Mouse (Mus musculus): ENCODE results near the gene Wasf2.

Wasf2 gene

DNA sequence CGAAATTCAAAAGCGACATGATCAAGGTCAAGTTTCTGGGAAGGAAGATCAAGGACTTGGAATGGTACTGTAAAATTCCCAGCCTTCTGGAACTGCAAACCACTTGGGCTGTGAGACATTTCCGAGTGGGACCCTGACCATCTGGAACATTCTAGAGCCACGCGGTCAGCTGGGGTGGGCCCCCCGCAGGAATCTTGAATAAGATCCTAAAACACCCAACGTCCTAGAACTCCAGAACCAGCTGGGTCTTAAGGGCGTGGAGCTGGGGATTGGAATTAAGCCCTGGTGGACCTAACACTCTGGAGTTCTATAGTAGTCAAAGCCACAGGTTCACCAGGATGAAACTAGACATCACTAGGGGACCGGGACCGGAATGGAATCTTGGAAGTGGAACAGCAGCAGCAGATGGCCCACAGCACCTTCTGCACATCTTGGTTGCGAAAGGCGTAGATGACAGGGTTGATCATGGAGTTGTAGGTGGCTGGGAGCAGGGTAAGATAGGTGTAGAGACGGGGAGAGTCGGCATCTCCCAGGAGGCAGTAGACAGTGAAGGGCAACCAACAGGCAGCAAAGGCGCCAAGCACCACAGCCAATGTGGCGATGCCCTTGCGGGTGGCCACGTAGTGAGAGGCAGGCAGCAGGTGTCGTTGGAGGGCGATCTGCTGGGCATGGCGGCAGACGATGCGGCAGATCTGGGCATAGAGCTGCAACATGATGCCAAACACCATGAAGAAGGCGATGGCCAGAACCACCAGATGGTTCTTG is 79.9 kb downstream of the Wasf2 start:
- no peak for DNase-seq

DNA sequence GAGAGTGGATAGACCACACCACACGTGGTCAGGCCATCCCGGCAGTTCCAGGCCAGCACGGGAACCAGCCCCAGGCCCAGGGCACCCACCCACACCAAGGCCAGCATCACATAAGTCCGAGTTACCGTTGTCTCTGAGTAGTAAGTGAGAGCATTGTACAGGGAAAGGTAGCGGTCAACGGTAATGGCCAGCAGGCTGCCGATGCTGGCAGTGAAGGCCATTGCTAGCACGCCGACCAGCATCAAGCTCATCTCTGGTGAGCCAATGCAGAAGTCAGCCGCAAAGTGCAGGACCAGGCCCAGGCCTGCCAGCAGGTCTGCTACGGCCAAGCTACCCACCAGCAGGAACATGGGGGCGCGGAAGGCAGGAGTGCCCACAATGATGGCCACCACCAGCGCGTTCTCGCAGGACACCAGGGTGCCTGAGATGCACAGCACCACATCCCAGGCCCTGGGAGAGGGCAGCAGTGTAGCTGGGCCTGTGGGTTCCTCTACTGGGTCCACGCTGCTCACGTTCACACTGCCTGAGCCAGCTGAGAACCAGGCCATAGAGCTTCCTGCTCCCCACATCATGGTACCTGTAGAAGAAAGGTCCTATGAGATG is 80.6 kb downstream of the Wasf2 start:
- DNase-seq: no peak

DNA sequence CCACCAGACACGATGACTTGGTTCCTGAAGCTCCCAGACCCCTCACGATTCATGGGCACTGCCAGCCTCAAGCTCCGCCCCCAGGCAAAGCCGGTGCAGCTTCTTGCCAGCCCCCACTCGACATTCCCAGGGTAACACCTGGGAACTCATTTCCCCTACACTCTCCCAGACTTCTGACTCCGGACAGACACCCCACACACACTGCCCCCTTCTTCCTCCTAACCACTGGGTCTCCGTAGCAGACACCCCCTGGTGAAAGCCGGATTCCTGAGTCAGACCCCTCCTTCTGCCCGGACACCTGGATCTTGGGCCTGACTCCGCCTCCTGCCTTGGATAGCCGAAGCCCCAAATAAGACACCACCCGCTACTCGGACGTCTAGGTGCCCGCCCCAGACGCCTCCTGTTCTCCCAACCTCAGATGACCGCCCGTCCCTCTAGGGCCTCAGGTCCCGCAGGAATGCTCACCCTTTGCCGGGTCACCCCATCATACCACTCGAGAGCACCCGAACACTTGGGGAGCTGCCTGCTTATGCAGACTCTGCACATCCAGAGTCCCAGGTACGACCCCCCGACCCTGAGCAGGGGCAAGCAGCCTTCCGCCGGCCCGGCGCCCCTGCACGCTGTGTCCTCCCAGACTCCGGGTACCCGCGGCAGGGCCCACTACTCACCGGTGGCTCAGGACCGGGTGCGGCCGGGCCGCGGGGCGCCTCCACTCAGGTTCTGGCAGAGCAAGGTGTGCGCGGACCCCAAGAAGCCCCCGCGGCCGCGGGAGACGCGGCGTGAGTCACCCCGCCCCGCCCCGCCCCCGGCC is 81.7 kb downstream of the Wasf2 start, which contains the start of the genes Cd164l2 and Gpr3:
Gene Cd164l2 (plus strand): TSS at position 381 of the 811 bp plus-strand sequence.
Gene Gpr3 (minus strand): TSS at position 786 of the 811 bp plus-strand sequence.
- DNase-seq: no peak

DNA sequence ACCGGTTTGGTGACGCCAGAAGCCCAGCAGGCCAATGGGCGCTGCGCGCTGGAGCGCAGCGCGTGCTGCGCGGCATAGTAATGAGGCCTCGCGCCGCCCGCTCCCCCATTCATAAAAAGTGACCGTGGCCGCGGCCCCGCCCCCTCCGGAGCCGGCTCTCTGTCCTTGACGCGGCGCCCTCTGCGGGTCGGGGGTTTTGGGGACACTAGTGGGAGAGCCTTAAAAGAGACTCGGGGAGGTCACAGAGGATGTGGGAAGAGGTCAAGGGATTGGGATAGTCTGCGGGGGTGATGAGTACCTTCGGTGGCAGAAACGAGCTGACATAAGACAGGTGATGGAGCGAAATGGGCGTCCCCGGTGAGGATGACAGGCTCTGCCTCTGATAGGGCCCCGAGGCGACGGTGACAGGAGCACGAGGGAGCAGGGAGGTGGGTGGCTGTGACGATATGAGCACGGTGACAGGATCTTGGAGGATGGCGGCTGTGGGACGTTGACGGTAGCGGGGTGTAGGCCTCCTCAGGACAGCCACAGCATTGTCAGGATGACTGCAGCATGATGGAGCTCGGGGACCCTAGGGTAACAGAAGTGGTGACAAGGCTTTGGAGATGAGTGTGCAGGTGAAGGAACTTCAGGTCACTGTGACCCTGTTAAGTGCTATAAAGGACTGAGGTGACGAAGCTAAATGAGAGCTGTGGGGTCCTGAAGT is 82.4 kb downstream of the Wasf2 start:
- DNase-seq: peak; percentile 68 to 77

DNA sequence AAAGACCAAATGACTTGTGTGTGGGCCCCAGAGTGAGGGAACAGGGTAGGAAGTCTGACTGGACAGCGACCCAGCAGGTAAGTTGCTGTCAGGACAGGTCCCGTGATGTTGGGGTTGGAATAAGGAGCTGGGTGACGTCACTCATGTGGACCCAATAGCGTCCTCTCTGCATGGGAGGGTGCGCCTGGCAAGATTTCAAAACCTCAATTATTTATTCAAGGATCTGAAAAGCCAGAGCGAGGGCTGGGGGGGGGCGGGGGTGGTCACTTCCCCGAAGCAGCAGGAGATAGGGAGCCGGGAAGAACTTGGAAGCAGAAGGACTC is 82.9 kb downstream of the Wasf2 start:
- DNase-seq: no peak

DNA sequence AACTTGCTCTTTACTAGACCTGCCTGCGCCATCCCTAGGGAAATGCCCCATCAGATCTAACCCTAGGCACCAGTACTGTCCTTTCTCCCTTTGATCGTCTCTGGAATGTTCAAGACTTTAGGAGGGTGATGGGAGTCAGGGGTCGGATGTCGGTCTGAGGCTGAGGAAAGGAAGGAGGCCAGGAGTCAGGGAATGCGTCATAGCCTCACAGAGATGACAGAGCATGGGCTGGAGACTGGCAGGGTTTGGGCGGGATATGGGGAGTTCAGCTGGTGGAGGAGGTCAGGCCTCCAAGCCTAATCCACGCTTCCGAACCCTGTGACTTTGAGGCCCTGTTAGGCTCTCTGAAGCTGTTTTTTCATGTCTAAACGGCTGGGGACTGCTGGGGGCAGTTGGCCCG is 83.4 kb downstream of the Wasf2 start:
- no peak for DNase-seq

DNA sequence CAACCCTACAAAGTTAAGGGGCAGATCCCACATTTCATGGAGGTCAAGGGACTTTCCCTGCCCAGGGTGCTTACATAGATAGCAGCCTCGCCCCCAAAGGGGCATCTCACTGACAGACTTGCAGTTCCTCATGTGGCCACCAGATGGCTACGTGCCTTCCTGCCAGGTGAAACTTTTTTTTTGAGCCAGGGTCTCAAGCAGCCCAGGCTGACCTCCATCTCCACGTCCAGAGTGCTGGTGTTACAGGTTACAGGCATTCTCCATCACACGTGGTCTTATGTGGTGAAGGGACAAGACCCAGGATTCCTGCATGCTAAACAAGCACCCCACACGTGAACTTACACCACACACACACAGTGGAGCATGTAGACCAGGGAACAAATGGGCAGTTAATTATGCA is 87.3 kb downstream of the Wasf2 start:
- peak in 1 of 2 experiments; percentile 71 for DNase-seq

DNA sequence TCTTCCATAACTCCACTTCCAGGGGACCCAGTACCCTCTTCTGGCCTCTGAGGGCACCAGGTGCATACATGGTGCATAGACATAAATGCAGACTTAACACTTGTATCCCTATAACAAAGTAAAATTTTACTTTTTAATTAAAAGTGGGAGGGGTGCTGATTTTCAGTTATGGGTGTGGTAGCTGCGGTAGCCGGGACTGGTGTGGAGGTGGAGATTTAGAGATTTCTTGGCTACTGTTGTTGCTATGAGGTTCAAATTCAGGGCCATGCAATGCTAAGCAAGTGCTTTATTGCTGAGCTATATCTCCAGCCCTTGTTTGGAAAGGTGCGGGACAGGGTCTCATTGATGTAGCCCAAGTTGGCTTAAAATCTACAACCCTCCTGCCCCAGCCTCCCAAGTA is 88.4 kb downstream of the Wasf2 start:
- no peak for DNase-seq

DNA sequence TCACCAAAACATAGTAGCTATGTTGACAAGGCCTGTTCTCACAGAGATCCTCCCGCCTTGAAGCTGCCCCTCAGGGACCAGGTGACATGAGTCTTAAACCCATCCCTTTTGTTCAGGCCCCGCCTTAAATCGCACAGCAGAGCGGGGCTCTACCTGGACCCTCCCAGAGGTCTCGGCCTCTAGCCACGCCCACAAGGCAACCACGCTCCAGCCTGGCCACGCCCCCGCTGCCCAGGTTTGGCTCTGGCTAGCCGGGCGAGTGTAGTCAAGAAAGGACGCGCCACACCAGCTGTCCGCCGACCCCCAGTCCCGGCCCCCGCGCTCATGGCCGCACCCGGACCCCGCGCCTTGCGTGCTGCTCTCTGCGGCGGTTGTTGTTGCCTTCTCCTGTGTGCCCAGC is 90.4 kb downstream of the Wasf2 start:
- DNase-seq: peak; percentile 65 to 70

DNA sequence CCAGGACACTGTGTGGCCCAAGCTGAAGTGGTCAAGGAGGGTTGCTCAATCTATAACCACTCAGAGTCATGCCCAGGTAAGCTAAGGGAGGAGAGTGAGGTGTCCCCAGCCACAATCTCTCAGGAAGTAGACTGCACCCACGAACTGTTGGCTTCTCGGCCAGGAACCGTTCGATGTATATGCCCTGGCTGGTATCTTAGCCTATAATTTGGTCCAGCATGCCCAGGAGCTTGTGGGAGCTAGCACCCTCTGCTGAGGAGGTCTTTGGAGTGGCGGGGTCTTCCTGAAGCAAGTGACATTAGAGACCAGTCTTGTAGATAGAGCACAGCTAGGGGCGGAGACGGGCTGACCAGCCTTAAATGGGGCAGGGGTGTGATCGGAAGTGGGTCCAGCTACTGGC is 91.4 kb downstream of the Wasf2 start:
- DNase-seq: no peak

DNA sequence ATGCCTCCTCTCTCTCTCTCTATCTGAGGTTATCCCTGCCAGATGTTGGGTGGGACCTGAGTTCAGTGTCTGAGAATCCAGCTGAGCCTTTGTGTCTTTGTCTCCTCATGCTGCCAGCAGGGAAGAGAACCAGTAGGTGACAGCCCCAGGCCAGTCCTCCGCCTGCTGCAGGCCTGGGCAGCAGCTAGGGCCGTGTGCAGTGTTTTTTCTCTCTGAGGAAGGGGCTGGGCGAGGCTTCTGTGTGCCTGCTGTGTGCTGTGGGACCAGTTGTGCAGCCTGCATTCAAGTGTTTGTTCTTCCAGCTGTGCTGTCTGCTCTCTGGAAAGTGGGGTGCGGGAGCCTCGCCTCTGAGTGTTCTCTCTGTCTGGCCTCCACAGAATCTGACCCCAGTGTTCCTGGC is 93.6 kb downstream of the Wasf2 start:
- no peak for DNase-seq

DNA sequence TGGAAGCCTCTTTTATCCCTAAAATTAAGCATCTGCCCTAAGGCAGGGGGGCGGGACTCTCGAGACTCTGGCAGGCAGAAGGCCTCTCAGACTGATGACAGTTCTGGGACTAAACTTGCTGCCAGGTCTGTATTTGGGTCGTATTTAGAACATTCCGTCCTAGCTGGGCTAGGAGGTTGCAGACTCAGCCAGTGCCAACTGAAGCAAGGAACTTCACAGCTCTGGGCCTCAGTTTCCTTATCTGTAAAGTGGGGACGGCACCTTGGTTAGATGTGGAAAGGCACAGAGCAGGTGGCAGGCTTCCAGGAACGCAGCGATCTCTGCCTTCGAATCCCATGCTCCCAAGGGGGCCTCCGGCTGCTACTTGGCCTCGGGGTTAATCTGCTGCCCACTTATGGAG is 95.8 kb downstream of the Wasf2 start:
- DNase-seq: no peak

DNA sequence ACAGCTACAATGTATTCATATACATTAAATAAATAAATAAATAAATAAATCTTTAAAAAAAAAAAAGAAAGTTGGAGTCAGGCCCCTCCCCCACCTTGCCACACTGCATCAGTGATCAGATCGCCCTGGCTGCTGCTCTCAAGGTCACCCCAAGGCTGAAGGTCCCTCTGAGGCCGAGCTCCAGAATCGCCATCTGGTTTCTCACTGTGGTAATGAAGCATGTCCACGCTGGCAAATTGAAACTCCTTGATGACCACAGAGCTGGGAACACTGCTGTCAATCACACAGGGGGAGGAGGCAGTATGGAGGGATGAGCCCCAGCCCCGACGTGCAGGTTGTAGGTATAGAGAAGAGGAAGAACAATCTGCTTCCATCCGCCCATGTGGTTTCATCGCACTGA is 97.3 kb downstream of the Wasf2 start:
- DNase-seq: no peak

DNA sequence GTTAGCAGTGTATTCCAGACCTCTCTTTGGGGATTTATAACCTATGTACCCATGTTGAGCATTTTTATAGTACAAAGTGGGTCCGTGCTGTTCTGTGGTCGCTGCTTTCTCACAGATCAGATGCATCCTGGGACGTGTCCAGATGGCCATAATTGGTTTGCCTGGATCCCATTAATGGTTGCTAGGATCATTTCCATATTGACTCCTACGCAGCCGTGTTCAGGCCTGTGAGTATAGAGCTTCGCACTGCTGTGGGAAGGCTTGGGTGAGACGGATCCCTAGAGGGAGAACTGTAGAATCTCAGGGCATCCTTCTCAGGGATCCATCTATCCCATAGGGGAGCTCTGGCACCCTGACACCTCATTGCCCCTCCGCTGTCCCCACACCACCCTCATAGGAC is 99.3 kb downstream of the Wasf2 start:
- no peak for DNase-seq

DNA sequence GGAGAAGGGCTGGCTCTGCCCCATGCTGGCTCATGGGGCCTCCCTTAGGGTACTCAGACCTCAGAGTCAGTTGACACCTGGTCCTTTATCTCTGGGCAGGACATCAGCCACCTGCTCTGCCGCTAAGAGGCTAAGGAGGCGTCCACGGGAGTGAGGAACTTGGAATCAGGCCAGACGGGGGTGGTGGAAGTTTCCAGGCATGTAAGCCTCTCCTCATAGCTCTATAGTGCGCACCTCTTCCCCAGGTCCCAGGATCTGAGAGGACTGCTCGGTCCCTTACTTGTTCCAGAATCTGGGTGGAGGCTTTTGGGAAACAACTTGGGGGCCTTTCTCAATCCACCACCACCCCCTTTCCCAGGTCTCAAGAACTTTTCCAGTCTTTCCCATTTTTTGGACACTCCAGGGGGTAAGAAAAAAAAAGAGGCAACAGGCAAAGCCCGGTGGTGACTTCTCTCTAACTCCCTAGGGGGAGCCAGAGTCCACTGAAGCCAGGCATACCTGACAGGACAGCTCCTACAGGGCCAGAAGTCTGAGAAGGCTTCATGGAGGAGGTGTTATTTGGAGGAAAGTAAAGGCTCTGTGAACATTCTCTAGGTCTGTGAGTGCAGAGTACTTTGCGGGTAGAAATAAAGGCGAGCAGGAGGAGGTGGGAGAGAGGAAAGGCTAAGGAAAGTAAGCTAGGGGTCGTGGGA is 103.1 kb downstream of the Wasf2 start:
- peak; percentile 53 to 66 for DNase-seq

DNA sequence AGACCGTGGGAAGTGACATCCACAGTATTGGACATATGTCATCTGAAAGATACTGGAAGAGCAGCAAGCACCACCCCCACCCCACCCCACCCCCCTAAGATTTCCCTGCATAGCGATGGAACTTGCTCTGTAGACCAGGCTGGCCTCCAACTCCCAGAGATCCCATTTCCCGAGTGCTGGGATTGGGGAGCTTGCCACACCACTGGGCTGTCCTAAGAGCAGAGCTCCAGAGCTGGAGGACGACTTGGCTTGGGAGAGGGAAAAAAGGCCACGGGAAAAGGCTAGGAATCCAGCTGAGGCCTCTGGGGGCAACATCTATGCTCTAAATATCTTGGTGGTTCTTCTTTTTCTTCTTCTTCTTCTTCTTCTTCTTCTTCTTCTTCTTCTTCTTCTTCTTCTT is 104.5 kb downstream of the Wasf2 start:
- no peak for DNase-seq

DNA sequence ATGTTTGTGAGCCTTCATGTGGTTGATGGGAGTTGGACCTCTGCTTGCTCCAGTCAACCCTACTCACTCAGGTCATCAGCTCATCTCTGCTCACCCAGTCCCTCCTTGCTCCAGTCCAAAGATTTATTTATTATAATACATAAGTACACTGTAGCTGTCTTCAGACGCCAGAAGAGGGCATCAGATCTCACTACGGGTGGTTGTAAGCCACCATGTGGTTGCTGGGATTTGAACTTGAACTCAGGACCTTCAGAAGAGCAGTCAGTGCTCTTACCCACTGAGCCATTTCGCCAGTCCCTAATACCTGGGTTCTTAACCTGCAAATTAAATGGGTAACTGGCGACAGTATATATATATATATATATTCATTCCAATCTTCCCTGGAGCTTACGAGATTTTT is 105.1 kb downstream of the Wasf2 start:
- no peak for DNase-seq

DNA sequence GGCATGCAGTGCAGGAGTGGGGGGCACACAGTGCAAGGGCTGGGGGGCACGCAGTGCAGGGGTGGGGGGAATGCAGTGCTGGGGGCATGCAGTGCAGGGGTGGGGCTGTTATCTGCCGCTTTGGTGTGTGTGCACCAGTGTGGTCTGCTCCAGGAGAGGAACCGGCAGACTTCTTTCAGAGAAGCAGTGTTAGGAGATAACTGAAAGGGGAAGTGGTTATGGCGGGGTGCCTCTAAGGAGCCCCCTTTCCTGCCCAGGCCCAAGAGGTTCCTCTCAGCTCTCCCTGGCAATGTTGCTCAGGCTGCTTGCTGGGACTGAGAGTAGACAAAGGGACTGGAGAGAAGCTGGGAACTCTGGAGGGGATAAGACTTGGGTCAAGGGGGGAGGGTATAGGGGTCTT is 107.6 kb downstream of the Wasf2 start:
- DNase-seq: no peak

DNA sequence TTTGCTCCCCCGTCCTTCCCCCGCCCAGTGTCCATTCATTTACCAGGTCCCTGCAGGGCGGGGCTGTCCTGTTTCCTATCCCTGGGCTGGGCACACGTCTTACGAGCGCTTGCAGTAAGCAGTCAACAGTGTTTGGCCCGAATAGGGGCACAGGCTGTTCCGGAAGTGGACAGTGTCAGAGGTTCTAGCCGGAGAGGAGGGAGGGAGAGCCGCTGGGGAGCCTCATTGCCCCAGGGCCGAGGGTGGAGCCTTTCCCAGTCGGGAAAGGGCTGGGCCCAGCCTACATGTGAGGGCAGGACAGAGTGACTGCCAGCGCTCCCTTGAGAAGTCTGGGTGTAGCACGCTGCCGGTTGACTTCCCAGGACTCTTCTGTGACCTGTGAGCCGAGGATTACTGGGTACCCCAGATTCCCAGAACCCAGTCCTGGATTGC is 110.2 kb downstream of the Wasf2 start, which contains the start of gene Map3k6:
Gene Map3k6 (plus strand): TSS at position 329 of the 432 bp plus-strand sequence.
- DNase-seq: peak; percentile 85 to 86

DNA sequence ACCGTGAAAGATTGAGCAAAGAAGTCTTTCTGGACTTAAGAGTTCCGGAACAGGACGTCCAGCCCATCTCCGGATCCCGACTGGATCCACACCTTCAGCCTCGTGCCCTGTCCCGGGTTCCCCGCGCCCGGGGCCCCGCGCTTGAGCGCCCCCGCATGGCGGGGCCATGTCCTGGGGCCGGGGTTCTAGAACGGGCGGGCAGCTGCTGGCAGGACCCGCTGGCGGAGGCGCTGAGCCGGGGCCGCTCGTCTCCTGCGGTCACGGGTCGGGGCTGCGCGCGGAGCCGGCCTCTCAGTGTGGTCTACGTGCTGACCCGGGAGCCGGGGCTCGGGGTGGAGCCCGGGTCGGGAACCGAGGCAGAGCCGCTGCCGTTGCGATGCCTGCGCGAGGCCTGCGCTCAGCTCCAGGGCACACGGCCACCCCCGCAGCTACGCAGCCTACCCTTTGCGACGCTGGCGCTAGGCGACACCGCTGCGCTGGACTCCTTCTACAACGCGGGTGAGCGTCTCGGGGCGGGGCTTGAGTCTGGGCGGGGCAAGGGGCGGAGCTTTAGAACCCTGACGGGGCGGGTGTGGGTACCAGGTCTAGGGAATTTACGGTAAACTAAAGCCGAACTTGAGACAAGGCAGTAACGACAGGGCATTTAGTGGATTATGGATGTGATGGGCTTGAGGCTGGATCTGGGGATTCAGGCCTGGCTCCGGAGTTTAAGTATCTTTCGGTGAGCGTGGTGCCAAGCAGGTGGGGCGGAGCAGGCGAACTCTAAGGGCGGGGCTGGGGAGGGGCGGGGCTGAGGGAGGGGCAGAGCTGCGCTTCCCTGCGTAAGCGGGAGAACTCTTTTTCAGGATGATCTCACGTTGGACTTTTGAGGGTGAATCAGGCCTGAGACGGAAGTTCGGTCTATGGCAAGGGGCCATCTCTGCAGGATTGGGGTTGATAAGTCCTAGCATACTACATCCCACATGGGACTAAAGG is 110.9 kb downstream of the Wasf2 start:
- peak; percentile 83 to 91 for DNase-seq

DNA sequence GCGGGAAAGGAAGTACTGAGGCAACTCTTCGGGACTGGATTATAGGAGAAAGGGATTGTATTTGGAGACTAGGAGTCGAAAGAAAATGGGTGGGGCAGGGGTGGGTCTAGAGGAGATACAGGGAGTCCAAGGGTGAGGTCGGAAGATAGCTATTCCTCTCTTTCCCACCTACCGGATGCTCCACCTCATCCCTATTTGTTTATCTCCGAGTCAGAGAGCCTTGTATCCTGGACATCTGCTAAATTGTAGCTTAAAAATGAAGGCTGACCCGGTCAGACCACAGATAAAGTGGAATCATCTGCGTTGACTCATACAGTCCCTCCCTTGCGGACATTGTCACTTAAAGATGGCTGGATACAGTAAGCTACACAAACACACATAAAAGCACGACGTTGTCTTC is 111.6 kb downstream of the Wasf2 start:
- no peak for DNase-seq

Measured in kidney, adult 8-10 months (tissue).